Mouse (Mus musculus) layer of hippocampus, postnatal 36 days (tissue): Measurements from ENCODE around the gene Acot7. TPM values are rescaled to one million over a fixed set of nuclear protein-coding genes. Genes with fewer than 3 reads are reported as not detected.

ENCODE experiments used
- DNase-seq, 2 experiments: peaks; one replicate each; pipeline ENCODE4 v3.0.0; 2022
- total RNA-seq, 2 experiments: library from RNA; stranded (reverse); gene quantifications; 2 replicates each; pipeline ENCODE4 v1.2.3; 2021

The Acot7 gene
- total RNA-seq = 100 to 1,000 TPM; 331 to 345 TPM

DNA sequence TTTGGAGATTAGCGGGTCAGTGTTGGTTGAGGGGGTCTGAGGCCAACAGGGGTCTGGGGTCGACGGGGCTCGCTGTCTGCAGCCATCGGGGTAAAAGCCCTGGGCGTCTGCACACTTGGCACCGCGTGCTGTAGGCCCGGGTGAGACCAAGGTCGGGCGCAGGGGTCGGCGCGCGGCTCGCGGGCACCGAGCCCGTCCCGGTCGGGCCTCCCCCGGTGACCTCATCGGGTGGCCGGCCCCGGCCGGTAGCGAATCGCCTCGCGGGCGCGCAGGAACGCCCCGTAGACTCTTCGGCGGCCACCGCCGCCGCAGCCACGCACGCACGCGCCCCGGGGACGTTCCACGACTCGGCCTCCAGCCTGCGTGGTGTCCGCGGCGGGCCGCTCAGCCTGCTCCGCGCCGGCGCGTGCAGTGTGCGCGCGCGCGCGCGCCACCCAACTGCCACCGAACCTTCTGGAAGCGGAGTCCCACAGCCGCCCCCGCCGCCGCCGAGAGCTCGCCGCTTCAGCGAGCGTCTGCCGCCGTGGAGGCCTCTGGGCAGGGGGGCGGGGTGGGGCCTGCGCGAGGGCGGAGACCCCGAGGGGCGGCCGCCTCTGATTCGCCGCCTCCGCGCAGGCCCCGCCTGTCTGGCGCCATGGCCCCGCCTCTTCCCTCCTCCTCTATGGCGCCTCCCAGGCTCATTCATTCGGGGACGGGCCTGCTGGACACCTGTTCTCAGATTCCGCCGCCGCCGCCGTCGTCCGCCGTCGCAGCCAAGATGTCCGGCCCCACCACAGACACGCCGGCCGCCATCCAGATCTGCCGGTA is at the start of gene Acot7:
Gene Acot7, plus strand, starts transcription at position 598 of the 807 bp plus-strand sequence.
- DNase-seq = peak; percentile 90 to 91

DNA sequence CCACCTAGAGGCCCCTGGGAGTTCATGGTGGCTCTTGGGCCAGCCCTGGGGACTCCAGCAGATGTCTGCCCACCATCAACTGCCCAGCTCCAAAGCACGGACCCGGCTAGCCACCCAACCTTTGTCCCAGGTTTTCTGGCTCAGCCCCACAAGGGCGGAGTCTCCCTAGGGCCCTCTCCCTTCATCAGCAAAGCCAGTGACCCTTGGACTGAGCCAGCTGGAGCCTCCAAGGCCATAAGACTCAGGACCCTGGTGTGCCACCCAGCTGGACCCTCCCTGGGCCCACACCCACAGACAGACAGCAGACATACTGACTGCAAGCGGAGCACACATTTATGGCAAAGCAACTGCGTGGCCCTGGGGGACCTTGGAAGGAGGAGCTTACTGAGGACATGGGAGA is 49.1 kb upstream of the Acot7 start:
- DNase-seq = no peak

DNA sequence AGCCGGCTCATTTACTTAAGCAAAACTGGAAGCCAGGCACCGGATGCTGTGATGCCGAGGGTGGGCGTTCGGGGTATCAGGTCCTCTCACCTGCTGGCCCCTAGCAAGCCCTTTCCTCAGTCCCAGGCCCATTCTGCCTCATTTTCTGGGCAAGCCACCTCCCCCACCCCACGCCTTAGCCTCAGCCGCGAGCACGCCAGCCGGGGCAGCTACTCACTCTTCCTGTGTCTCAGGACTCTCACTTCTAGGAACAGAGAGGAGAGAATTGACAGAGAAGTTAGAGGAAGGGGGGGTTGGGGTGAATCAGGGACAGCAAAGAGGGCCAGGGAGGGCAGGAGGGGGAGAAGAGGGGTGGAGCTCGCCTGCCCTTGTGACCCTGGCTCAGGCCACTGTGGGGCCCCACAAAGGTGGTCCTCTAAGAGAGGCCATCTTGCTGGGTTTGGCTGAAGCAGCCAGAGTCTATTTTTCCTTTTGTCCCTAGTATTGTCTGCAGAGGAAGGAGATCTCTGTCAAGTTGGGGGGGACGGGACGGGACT is 48.5 kb upstream of the Acot7 start:
- DNase-seq = no peak

DNA sequence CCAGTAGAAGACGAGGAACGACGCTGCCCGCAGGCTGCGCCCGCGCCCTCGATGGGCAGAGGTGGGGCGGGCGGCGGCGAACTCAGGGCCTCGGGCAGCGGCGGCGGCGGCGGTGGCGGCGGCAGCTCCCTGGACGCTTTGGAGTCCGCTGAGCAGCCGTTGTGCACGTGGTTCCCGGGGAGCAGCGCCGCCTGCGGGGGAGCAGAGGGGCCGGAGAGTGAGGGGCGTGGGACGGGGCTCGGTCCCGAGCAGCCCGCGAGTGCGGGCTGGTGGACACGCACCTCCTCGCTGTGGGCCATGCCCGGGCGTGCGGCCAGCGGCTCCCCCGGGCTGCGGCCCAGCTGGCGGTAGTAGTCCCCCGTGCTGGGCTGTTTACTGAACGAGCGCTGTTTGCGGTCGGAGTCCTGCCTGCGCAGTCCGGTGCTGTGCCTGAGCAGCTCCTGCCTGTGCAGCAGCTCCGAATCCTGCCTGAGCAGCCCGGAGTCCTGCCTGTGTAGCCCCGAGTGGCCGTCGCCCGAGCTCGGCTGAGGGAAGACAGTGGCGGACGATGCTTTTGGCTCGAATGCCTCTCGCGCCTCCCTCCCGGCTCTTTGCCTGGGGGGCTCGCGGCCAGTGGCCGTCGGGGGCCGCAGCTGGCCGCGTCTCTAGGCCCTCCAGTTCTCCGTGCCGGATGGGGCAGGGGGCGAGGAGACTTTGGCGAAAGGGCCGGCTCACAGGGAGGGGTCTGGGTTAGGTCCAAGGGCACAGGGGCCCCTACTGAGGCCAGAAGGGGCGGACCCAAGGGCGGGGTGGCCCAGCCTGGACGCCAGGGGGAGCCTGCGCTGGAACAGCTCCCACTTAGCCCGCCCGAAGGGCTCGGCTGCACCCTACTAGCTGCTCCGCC is 46.9 kb upstream of the Acot7 start:
- peak; percentile 53 to 63 for DNase-seq

DNA sequence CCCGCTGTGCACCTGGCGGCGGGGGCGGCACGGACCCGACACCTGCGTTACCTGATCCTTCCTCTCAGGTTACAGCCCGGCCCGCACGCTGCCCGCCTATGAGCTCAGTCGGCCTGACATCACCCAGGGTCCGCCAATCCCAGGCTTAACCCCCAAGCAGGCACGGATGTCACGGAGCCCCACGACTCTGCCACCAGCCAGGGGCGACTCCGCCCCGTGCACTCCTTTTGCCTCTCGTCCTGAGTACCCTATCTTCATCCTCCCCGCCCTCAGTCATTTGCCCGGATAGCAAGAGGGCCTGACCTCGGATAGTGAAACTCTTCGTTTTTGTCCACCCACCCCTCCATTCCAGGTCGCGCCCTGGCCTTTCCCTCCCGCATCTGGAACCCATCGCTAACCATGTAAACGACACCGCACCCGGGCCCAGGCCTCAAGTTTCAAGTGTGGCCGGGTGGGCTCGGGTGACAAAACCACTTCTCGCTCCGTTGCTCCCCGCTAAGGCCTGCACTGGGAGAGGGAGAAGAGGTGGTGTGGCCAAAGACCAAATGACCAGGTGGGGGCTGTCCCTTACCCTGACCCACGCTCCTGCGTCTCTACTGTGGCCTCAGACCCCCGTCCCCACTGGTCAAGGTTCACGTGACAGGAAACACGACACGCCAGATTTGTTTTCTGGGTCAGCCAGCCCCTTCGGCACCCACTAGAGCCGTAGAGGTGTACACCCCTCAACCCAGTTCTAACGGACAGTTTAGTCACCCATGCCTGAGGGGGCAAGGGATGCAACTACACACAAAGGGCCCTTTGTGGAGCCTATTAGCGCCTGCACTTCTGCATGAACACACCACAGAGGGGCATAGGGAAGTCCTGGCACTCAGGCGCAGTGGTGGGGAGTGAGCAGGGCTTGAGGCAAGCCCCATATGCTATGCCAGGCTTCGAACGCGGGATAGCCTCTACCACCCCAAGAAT is 45.8 kb upstream of the Acot7 start:
- DNase-seq = no peak

DNA sequence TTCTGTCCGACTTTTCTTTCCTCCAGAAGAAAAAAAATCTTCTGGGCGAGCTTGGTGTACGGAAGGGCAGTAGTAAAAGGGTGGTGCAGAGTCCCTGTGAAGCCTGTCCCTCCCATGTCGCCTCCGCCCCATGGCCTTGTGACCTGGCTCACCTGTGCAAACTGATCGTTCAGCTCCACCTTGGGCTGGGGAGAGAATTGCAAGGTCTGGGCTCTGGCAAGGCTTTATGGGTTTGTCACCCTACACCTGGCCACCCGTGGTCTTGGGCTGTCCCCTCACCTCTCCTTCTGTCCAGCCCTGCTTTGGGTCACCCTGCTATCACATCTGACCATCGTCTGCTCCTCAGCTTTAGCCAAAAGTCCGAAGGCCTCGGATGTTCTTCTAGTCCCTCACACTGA is 45.2 kb upstream of the Acot7 start:
- DNase-seq = no peak

DNA sequence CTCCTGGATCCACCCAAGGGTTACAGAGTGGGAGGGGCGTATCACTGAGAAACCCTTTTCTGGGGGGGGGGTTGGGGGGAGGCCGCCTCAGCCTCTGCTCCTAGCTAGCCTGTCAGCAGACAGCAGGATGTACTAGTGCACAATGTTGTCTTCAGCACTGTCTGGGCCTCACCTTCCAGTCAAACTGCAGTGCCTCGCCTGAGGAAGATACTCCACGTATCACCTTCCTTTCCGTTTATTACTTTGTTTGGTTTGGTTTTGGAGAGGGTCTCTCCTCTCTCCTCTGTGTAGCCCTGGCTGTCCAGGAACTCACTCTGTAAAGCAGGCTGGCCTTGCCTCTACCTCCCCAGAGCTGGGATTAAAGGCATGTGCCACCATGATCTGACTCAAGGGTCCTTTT is 44.7 kb upstream of the Acot7 start:
- DNase-seq = no peak

DNA sequence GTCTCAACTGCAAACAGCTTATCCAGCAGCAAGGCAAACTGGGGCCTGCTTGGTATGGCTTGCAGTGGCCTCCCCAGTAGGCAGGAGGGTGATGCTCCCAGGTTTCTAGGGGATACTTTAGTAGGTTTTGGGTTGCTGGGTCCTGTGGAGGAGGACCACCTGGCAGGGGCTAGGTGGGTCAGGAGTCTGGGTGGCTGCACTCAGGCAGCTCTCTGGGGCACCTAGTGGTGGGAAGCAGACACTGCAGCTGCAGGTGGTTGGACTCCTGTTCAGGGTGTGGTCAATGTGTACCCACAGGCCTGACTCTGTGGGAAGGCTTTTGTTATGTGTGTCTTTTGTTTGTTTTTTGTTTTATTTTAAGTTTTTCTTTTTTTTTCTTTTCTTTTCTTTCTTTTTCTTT is 43.4 kb upstream of the Acot7 start:
- DNase-seq = no peak

DNA sequence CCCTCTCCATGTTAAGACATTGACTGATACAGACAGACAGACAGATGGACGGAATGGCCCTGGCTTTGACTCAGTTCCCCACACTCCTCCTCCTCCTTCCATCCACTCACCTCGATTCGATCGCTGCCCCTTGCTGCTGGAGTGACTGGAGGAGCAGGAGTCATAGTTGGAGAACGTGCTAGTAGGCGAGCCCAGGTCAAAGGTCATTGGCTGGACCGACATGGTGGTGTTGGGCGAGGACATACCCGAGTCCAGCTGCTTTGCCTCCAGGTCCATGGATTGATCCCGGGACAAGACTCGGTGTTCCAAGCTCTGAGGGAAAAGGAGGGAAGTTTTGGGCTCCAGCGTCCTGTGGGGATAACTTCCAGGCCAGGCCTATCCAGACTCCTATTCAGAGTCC is 42.6 kb upstream of the Acot7 start:
- DNase-seq = no peak

DNA sequence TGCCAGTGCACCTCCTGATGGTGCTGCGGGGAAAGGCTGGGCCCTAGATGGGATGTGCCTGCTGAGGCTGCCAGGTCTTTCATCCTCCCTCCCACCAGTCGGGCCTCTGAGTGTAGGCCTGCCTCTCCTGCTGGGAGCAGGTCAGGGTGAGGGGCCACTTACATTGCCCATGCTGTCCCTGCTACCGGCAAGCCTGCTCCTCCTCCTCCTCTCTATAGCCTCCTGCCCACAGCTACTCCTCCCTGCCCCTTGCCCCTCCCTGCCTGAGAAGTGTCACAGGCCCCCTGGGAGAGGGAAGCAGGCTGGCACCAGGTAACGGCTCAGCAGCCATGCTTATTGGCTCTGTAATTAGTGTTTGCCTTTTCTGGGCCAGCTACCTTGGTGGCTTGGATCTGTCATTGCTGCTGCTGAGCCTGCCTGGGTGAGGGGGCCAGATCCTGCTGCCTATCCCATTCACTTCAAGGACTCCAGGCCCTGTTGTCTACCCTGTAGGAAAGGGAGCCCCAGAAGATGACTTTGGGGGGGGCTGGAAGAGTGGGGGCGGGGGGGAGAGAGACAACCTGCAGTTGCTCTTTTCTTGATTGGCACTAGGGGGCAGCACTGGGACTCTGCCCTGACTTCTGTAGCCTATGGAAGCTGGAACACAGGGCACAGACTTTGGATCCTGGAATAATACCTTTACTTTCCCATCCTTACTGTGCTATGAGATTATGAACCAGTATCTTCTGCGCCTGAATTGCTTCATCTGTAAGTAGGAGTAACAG is 41.6 kb upstream of the Acot7 start:
- no peak for DNase-seq

DNA sequence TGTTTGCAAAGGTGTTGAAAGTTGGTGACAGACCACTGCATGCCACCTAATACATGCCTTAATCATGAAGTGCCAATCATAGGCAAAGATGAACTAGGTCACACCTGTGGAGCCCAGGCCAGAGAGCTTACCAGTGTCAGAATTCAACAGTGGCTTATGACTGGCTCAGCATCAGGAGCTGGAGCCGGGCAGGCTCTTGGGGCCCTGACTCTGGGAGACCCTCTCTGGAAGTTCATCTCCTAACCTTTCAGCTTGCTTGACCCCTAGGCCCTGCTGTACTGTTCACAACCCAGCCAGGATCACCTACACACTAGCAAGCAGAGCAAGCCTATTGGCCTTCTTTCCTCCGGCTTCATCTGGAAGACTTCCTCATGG is 41.1 kb upstream of the Acot7 start:
- no peak for DNase-seq

DNA sequence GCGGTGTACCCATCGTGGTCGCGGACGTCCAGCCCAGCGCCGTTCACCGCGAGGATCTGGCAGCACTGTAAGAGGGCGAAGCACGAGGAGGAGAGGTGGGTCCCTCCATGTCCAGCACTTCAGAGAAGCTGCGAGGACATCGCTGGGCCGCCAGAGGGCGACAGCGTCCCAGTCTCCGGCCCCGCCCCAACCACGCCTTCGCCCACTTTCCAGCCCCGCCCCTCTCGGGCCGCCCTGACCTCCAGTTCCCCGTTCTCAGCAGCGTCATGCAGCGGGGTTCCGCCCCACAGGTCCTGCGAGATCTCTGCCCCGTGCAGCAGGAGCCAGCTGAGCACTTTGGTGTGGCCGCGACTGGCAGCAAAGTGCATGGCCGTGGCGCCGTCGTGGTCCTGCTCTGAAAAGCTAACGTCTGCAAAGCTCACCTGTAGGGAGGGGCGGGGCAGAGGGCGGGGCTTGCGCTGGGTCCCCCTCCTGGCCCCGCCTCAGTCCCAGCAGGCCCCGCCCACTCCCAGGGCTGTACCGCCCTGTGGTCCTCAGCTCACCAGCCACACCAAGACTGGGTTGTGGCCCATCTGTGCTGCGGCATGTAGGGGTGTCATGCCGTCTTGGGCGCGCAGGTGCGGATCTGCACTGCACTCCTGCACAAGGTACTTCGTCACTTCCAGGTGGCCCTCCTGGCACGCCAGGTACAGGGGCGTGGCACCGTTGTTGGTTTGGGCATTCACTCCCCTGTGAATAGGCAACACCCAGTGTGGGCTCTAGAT is 39.3 kb upstream of the Acot7 start:
- peak; percentile 74 to 76 for DNase-seq

DNA sequence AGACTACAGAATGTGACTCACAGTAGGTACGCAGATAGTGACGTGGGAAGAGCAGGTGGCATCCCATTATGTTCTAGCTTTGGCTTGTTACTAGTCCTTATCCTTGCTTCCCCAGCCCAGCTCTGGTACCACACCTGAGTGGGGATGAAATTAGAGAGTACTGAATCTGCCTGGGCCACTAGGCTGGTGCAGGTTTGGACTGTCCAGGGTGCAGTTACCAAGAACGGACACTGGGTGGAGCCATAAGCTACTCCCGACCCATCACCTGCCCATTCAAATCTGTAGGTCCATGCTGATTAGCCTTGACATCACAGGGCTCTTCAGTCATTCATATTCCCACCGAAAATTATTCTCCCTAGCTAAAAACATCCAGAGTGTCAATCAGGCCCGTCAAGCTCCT is 37.5 kb upstream of the Acot7 start:
- no peak for DNase-seq

DNA sequence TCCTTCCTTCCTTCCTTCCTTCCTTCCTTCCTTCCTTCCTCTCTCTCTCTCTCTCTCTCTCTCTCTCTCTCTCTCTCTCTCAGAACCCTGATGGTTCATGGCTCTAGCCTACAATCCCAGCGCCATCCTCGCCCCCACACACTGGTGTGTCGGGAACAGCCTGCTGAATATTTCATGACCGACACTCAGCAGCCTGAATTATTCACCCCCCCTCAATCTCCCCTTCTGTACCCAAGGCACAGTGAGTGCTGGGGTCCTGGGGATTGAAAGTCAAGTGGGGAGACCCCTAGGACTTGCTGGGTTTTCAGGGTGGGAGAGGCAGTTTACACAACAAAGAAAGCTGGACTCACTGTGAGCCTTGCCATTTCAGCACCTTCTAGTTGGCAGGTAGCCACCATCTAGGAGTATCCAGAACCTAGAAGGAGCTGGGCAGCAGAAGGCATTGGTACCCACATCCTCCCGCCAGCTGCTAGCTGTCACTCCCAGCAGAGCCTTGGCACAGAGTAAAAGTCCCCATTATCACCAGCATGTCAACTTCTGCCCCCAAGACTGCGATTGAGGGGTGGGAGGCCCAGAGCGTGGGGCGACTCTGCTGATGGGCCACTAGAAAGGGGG is 36.3 kb upstream of the Acot7 start:
- DNase-seq = no peak

DNA sequence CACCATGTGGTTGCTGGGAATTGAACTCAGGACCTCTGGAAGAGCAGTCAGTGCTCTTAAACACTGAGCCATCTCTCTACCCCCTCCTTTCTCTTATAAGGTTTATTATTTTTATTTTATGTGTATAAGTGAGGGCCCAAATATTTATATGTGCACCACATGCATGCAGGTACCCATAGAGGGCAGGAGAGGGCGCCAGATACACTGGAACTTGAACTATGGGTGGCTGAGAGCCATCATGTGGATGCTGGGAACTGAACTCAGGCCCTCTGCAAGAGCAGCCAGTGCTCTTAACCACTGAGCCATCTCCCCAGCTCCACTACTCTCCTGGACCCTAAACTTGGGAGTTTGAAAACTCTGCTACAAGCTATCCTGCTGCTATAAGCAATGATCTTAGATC is 34.3 kb upstream of the Acot7 start:
- no peak for DNase-seq

DNA sequence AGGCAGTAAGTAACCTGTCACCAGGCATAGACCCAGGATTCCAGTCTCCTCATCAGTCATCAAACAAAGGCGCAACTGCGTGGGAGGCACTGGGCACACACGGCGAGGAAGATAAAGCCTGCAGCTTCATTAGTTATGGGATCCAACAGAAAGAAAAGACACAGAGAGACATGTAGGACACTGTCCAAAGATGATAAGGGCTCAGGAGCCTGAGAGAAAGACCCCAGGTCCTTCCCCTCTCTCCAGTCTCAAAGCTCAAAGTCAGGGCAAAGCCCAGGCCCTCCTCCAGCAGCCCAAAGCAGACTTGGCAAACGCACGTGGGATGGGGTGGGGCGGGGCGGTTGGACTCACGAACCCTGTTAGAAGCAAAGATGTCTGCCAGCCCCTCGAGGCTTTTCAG is 32.5 kb upstream of the Acot7 start:
- DNase-seq = no peak

DNA sequence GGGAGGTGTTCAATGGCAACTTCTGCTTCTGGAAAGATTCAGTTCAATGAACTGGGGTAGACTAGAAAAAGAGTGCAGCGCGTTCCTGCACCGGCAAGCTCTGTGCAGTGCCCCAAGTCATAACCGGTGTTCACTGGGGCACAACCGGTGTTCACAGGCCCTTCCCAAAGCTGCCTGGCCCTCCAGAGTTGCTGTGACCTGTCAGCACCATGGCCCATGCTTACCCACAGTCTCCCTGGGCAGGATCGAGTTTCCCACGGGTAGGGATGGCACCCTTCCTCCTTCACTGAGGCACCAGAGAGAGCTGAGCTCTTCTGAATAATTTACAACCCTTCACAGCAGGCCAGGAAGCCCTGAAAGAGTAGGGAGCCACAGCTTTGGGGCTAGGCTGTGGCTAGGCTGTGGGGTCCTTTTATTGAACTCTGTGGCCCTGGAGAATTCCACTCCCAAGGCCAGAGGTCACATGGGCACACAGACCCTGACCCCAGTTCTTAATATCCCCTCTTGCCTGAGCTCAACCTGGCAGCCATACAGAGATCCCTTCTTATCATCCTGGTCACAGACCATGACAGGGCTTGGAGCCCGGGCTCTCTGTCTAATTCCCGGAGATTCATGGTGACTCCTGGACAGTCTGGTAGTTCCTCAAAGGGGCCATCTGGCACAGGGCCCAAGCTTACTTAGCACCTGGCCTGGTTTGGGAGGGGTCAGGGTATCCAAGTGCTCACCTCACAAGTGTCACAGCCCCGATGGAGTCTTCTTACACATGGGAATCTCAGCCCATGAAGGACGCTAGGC is 31.7 kb upstream of the Acot7 start:
- DNase-seq = no peak

DNA sequence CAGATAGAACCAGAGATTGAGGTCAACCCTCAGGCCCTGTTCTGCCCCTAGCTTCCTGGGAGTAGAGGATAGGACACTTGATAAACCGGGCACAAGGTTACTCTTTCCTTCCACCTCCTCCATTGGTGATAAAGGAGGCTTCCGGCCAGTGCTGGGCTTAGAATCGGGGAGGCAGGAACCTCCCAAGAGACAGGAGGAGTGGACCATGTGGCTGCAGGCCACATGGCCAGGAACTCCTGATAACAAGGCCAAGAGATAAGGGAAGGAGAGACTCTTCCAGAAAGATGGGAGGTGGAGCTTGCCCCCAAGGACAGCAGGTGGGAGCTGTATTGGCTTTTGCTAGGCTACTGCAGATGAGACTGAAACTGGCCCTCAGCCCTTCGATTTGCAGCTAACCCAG is 27.4 kb upstream of the Acot7 start:
- DNase-seq = no peak

DNA sequence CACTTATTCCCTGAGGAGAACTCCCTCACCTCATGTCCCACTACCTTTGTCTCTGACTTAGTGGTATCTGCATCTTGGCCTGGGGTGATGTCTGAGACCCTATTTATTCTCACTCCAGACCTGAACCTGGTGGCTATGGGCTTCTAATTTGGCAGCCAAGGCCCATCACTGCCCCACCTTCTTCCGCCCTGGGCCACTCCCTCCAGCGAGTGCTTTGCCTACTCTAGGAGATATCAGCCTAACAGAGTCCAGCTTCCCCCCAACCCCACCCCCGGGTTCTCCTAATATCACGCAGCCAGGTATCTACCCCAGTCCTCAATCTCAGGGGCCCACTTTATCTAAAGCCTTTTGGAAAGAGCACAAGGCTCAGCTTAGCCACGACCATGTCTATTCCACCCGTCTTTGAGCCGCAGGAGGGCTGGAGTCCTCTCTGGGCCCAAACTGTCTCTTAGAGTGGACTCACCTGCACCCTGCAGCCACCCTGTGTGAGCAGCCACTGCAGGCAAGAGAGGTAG is 26.4 kb upstream of the Acot7 start:
- DNase-seq = no peak
